Mouse (Mus musculus) adrenal gland, adult 2 months (tissue): Measurements from ENCODE around the gene Slc35g3. TPM values are rescaled to one million over a fixed set of nuclear protein-coding genes. Genes with fewer than 3 reads are reported as not detected.
A peak's percentile ranks its signal among the peaks of the same experiment; 100 is the strongest.

ENCODE experiments used
- DNase-seq: peaks from one replicate; pipeline ENCODE4 v3.0.0; 2021
- polyA plus RNA-seq: library from polyadenylated mRNA; depleted of rRNA; stranded (reverse); fragments of >200 nt; gene quantifications from 2 replicates; pipeline ENCODE4 v1.2.3, GENCODE M21; 2012
- total RNA-seq, 2 experiments: library from RNA; stranded (reverse); gene quantifications; 2 replicates each; pipeline ENCODE4 v1.2.3; 2021

Gene Slc35g3
- total and polyA plus RNA-seq, 3 experiments, result not detected

GRCm38 (mm10) chr11:69784793-69785272 lies 23.1 kb upstream of the Slc35g3 start:
- DNase-seq, result peak; percentile 61

- DNase-seq, result no peak
These were observed 20.1 kb upstream of the Slc35g3 start for GRCm38 (mm10) chr11:69781828-69782227.

GRCm38 (mm10) chr11:69778985-69779384 lies 17.2 kb upstream of the Slc35g3 start:
- no peak for DNase-seq

- no peak for DNase-seq
These were observed 16.7 kb upstream of the Slc35g3 start for GRCm38 (mm10) chr11:69778258-69778982.

- no peak for DNase-seq
These were observed 15.9 kb upstream of the Slc35g3 start for GRCm38 (mm10) chr11:69777504-69778257.

- DNase-seq, result no peak
These were observed 14.7 kb upstream of the Slc35g3 start for GRCm38 (mm10) chr11:69776488-69776887.

GRCm38 (mm10) chr11:69775716-69776115 lies 13.9 kb upstream of the Slc35g3 start:
- DNase-seq, result no peak

- no peak for DNase-seq
These were observed 13.2 kb upstream of the Slc35g3 start for GRCm38 (mm10) chr11:69774961-69775360.

GRCm38 (mm10) chr11:69767625-69767909 lies 5.8 kb upstream of the Slc35g3 start:
- DNase-seq, result no peak

GRCm38 (mm10) chr11:69766872-69767624 lies 5.3 kb upstream of the Slc35g3 start:
- no peak for DNase-seq

GRCm38 (mm10) chr11:69766126-69766609 lies 4.4 kb upstream of the Slc35g3 start:
- DNase-seq, result peak; percentile 88

- peak; percentile 71 for DNase-seq
These were observed 3.7 kb upstream of the Slc35g3 start, which contains the start of gene Zbtb4 for GRCm38 (mm10) chr11:69765221-69766125. Gene Zbtb4 (plus strand): TSS chr11:69765912.

GRCm38 (mm10) chr11:69763551-69763950 lies 1.8 kb upstream of the Slc35g3 start:
- no peak for DNase-seq

GRCm38 (mm10) chr11:69760901-69761200 lies 917 bp downstream of the Slc35g3 start:
- no peak for DNase-seq

GRCm38 (mm10) chr11:69760160-69760900 lies 1.4 kb downstream of the Slc35g3 start:
- no peak for DNase-seq

GRCm38 (mm10) chr11:69758971-69759721 lies 2.6 kb downstream of the Slc35g3 start:
- peak; percentile 92 for DNase-seq

- DNase-seq, result peak; percentile 98
These were observed 3.2 kb downstream of the Slc35g3 start, which contains the start of gene Polr2a for GRCm38 (mm10) chr11:69758478-69758970. Gene Polr2a (minus strand): TSS chr11:69758637.

- peak; percentile 99 for DNase-seq
These were observed 3.7 kb downstream of the Slc35g3 start for GRCm38 (mm10) chr11:69758090-69758456.

- no peak for DNase-seq
These were observed 4.3 kb downstream of the Slc35g3 start for GRCm38 (mm10) chr11:69757303-69758089.
